Mouse (Mus musculus): ENCODE data around the gene Fry. TPM values are rescaled to one million over a fixed set of nuclear protein-coding genes. Genes with fewer than 3 reads are reported as not detected.

Gene Fry
- polyA plus RNA-seq, 1 experiment from 2014 or later = 8.5 TPM

GRCm38 (mm10) chr5:150219457-150219856 lies 101.0 kb downstream of the Fry start:
- 82% methylated on average over 8 of the region's 8 CpGs for WGBS
- no peak for ATAC-seq (replicated peaks; ENCODE audit: low FRiP score, low read depth)

GRCm38 (mm10) chr5:150220333-150220732 lies 101.9 kb downstream of the Fry start:
- Histone ChIP-seq H3K4me2 (ENCODE audit: low read length) (no peak overlapping the region), H3K4me1 (replicated peaks; ENCODE audit: insufficient read depth, low read length) (no peaks in the 10 kb centered on the region), H3K9ac (ENCODE audit: low read depth, low read length) (no peak overlapping the region), H3K9me3 (replicated peaks; ENCODE audit: low read length) (no peaks in the 10 kb centered on the region), H3K27me3 (ENCODE audit: insufficient read depth, low read length) (no peaks in the 10 kb centered on the region), H3K36me3 (ENCODE audit: insufficient read depth, low read length) (no peaks in the 10 kb centered on the region), H3K4me3 (replicated peaks; ENCODE audit: low read depth, low read length) (no peak overlapping the region), H3K27ac (no peak overlapping the region)
- WGBS = 29% methylated on average over 7 of the region's 7 CpGs
- peak; percentile 82 for TF ChIP-seq CTCF (IDR thresholded peaks at IDR 0.05; ENCODE audit: low read depth)
- ATAC-seq (replicated peaks; ENCODE audit: low FRiP score, low read depth) (no peak), DNase-seq (ENCODE audit: low spot score) (peak; percentile 80)

More at GRCm38 (mm10) chr5:150219457-150219856, 101.0 kb downstream of the Fry start:
- Histone ChIP-seq H3K36me3 (ENCODE audit: insufficient read depth, low read length) (no peaks in the 10 kb centered on the region), H3K9ac (ENCODE audit: low read depth, low read length) (no peak overlapping the region), H3K4me1 (replicated peaks; ENCODE audit: insufficient read depth, low read length) (no peaks in the 10 kb centered on the region), H3K27me3 (ENCODE audit: insufficient read depth, low read length) (no peaks in the 10 kb centered on the region), H3K9me3 (replicated peaks; ENCODE audit: low read length) (no peaks in the 10 kb centered on the region), H3K27ac (no peak overlapping the region), H3K4me2 (ENCODE audit: low read length) (no peak overlapping the region), H3K4me3 (replicated peaks; ENCODE audit: low read depth, low read length) (no peak overlapping the region)
- no peak for DNase-seq (ENCODE audit: low spot score)
- TF ChIP-seq CTCF (IDR thresholded peaks at IDR 0.05; ENCODE audit: low read depth) = no peak

- no peaks in the 10 kb centered on the region for H3K4me1 ChIP-seq (replicated peaks; ENCODE audit: insufficient read depth, low read length)
- no peak for TF ChIP-seq CTCF (IDR thresholded peaks at IDR 0.05; ENCODE audit: low read depth)
- no peak for DNase-seq (ENCODE audit: low spot score)
- no peaks in the 10 kb centered on the region for H3K9me3 ChIP-seq (replicated peaks; ENCODE audit: low read length)
- ATAC-seq (replicated peaks; ENCODE audit: low FRiP score, low read depth) = no peak
- 70% methylated on average over 6 of the region's 6 CpGs for WGBS
- H3K36me3 ChIP-seq (ENCODE audit: insufficient read depth, low read length) = no peaks in the 10 kb centered on the region
- H3K27ac ChIP-seq = no peak overlapping the region
- no peak overlapping the region for H3K9ac ChIP-seq (ENCODE audit: low read depth, low read length)
- no peaks in the 10 kb centered on the region for H3K27me3 ChIP-seq (ENCODE audit: insufficient read depth, low read length)
- no peak overlapping the region for H3K4me3 ChIP-seq (replicated peaks; ENCODE audit: low read depth, low read length)
- H3K4me2 ChIP-seq (ENCODE audit: low read length) = no peak overlapping the region
Observed at GRCm38 (mm10) chr5:150221806-150222205, 103.4 kb downstream of the Fry start.

GRCm38 (mm10) chr5:150223546-150224239 lies 105.2 kb downstream of the Fry start:
- WGBS = 93% methylated on average over 10 of the region's 10 CpGs
- Histone ChIP-seq H3K4me3 (replicated peaks; ENCODE audit: low read depth, low read length) (no peak overlapping the region), H3K36me3 (ENCODE audit: insufficient read depth, low read length) (no peaks in the 10 kb centered on the region), H3K27ac (no peak overlapping the region), H3K4me2 (ENCODE audit: low read length) (no peak overlapping the region), H3K9me3 (replicated peaks; ENCODE audit: low read length) (no peaks in the 10 kb centered on the region), H3K27me3 (ENCODE audit: insufficient read depth, low read length) (no peaks in the 10 kb centered on the region), H3K4me1 (replicated peaks; ENCODE audit: insufficient read depth, low read length) (no peaks in the 10 kb centered on the region), H3K9ac (ENCODE audit: low read depth, low read length) (no peak overlapping the region)
- no peak for ATAC-seq (replicated peaks; ENCODE audit: low FRiP score, low read depth)
- DNase-seq (ENCODE audit: low spot score) = no peak
- no peak for TF ChIP-seq CTCF (IDR thresholded peaks at IDR 0.05; ENCODE audit: low read depth)

GRCm38 (mm10) chr5:150229086-150229485 lies 110.6 kb downstream of the Fry start:
- WGBS = 32% methylated on average over 5 of the region's 5 CpGs
- Histone ChIP-seq H3K4me3 (replicated peaks; ENCODE audit: low read depth, low read length) (no peak overlapping the region), H3K9ac (ENCODE audit: low read depth, low read length) (no peak overlapping the region), H3K4me1 (replicated peaks; ENCODE audit: insufficient read depth, low read length) (no peaks in the 10 kb centered on the region), H3K36me3 (ENCODE audit: insufficient read depth, low read length) (no peaks in the 10 kb centered on the region), H3K27ac (no peak overlapping the region), H3K4me2 (ENCODE audit: low read length) (no peak overlapping the region), H3K27me3 (ENCODE audit: insufficient read depth, low read length) (no peaks in the 10 kb centered on the region), H3K9me3 (replicated peaks; ENCODE audit: low read length) (no peaks in the 10 kb centered on the region)
- DNase-seq (ENCODE audit: low spot score) (no peak), ATAC-seq (replicated peaks; ENCODE audit: low FRiP score, low read depth) (no peak)
- no peak for TF ChIP-seq CTCF (IDR thresholded peaks at IDR 0.05; ENCODE audit: low read depth)

GRCm38 (mm10) chr5:150229776-150230175 lies 111.3 kb downstream of the Fry start:
- H3K4me3 ChIP-seq (replicated peaks; ENCODE audit: low read depth, low read length) = no peak overlapping the region
- DNase-seq (ENCODE audit: low spot score) (no peak), ATAC-seq (replicated peaks; ENCODE audit: low FRiP score, low read depth) (no peak)
- peak; percentile 45; the same call in 1 of the 2 replicates for TF ChIP-seq CTCF (IDR thresholded peaks at IDR 0.05; ENCODE audit: low read depth)
- H3K27me3 ChIP-seq (ENCODE audit: insufficient read depth, low read length) = no peaks in the 10 kb centered on the region
- no peaks in the 10 kb centered on the region for H3K36me3 ChIP-seq (ENCODE audit: insufficient read depth, low read length)
- no peaks in the 10 kb centered on the region for H3K4me1 ChIP-seq (replicated peaks; ENCODE audit: insufficient read depth, low read length)
- no peak overlapping the region for H3K4me2 ChIP-seq (ENCODE audit: low read length)
- WGBS = 92% methylated on average over 4 of the region's 4 CpGs
- no peak overlapping the region for H3K27ac ChIP-seq
- H3K9ac ChIP-seq (ENCODE audit: low read depth, low read length) = no peak overlapping the region
- H3K9me3 ChIP-seq (replicated peaks; ENCODE audit: low read length) = no peaks in the 10 kb centered on the region
